Mouse (Mus musculus) stomach, embryonic 16.5 days (tissue): Measurements from ENCODE around the gene Podnl1. TPM values are rescaled to one million over a fixed set of nuclear protein-coding genes. Genes with fewer than 3 reads are reported as not detected.

ENCODE experiments used
- ATAC-seq: fragments of 200-750 bp; cut with Nextera tagmentation; 2 replicates; pipeline ENCODE4 v1.8.0; 2017; ENCODE audit warnings: moderate number of reproducible peaks, moderate TSS enrichment; ENCODE audit not compliant: insufficient read depth, low FRiP score
- H3K27ac ChIP-seq: fragments of 300-500 bp; sonication (generic); 2 replicates; pipeline ENCODE4 v1.5.1; 2014; ENCODE audit warnings: low read length
- H3K27me3 ChIP-seq: fragments of 300-500 bp; sonication (generic); 2 replicates; pipeline ENCODE4 v1.6.1; 2014; ENCODE audit warnings: low read length, control low read depth, mixed read lengths; ENCODE audit not compliant: control insufficient read depth, insufficient read depth
- H3K36me3 ChIP-seq: fragments of 300-500 bp; sonication (generic); 2 replicates; pipeline ENCODE4 v1.6.1; 2014; ENCODE audit warnings: low read length; ENCODE audit not compliant: control insufficient read depth, insufficient read depth
- H3K4me1 ChIP-seq: fragments of 300-500 bp; sonication (generic); 2 replicates; pipeline ENCODE4 v1.6.1; 2014; ENCODE audit warnings: low read length, control low read depth, mixed read lengths; ENCODE audit not compliant: control insufficient read depth, insufficient read depth
- H3K4me2 ChIP-seq: fragments of 300-500 bp; sonication (generic); 2 replicates; pipeline ENCODE4 v1.6.1; 2014; ENCODE audit warnings: low read depth, low read length, mixed read lengths
- H3K4me3 ChIP-seq: fragments of 300-500 bp; sonication (generic); replicated peaks from 2 replicates; pipeline ENCODE4 v1.5.1; 2014; ENCODE audit warnings: mild to moderate bottlenecking, low read length
- H3K9ac ChIP-seq: fragments of 300-500 bp; sonication (generic); 2 replicates; pipeline ENCODE4 v1.6.1; 2014; ENCODE audit warnings: low read length
- H3K9me3 ChIP-seq: fragments of 300-500 bp; sonication (generic); replicated peaks from 2 replicates; pipeline ENCODE4 v1.6.1; 2016; ENCODE audit warnings: low read length, control low read depth; ENCODE audit not compliant: control insufficient read depth
- WGBS: fragments of 180-500 bp; shearing (Covaris S2); extraction: QIAGEN DNeasy Blood & Tissue Kit; methylation state at CpG from one replicate; pipeline ENCODE4 v1.1.7; 2014; 5-methylcytosine and 5-hydroxymethylcytosine counted together
- polyA plus RNA-seq: library from polyadenylated mRNA; unstranded; fragments of >200 nt; fragmentation: Nextera tagmentation; extraction: Ambion mirVana; gene quantifications from 2 replicates; pipeline ENCODE4 v1.2.1, GENCODE M21; 2015

Gene Podnl1
- polyA plus RNA-seq, 1 experiment from 2014 or later, result 0.25 TPM

GRCm38 (mm10) chr8:84090585-84090984 is 35.2 kb upstream of the Podnl1 start:
- no peaks in the 10 kb centered on the region for H3K4me1 ChIP-seq
- H3K9ac ChIP-seq, result no peak overlapping the region
- 88% methylated on average over 8 of the region's 8 CpGs for WGBS
- H3K27ac ChIP-seq, result no peak overlapping the region
- H3K27me3 ChIP-seq, result no peaks in the 10 kb centered on the region
- no peak overlapping the region for H3K4me2 ChIP-seq
- H3K4me3 ChIP-seq, result no peak overlapping the region
- peaks cover 16% of the 10 kb centered on the region; the same call in 1 of the 2 replicates for H3K36me3 ChIP-seq
- no peaks in the 10 kb centered on the region for H3K9me3 ChIP-seq
- ATAC-seq, result no peak

GRCm38 (mm10) chr8:84096061-84096460 is 29.7 kb upstream of the Podnl1 start:
- no peak overlapping the region for H3K4me2 ChIP-seq
- no peaks in the 10 kb centered on the region for H3K9me3 ChIP-seq
- peak overlapping the region; percentile 19; the same call in 1 of the 2 replicates for H3K9ac ChIP-seq
- peaks cover 32% of the 10 kb centered on the region for H3K36me3 ChIP-seq
- ATAC-seq, result peak; percentile 8; the same call in 1 of the 2 replicates
- no peaks in the 10 kb centered on the region for H3K4me1 ChIP-seq
- H3K27ac ChIP-seq, result no peak overlapping the region
- H3K4me3 ChIP-seq, result no peak overlapping the region
- 61% methylated on average over 8 of the region's 8 CpGs for WGBS
- H3K27me3 ChIP-seq, result no peaks in the 10 kb centered on the region

- ATAC-seq, result no peak
- no peak overlapping the region for H3K27ac ChIP-seq
- no peaks in the 10 kb centered on the region for H3K9me3 ChIP-seq
Observed at GRCm38 (mm10) chr8:84098376-84098775, 27.4 kb upstream of the Podnl1 start.

DNA sequence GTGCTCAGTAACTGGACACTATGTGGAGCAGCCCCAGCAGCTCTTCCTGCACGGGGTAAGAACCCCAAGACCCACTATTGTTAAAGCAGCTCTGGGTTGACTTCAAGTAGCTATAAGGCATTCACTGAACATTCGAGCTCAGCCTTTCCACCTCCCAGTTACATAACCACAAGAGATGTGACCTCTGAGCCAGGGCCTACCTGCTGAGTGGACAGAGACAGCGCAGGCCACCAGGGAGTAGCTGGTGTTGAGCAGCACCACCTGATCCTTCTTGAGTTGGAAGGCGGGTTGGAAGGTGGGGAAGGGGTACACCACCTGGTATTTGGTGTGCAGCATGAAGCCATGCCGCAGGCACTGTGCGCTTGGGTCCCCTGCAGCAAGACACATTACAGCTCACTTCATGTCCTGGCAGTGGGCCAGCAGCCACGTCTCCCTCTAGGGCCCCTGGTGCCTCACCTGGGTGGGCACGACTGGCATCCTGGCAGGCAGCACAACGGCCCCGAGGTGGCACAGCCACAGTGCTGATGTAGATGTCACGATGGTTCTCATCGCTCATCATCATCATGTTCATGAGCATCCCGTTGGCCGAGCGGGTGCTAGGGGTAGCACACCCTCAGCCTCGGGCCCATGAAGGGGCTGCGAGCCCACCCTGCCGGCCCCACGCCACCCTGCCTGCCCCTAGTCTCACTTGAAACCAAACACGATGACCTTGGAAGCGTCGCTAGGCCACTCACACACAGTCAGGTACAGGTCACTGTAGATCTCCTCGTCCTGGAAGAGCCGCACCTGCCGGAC is 24.1 kb upstream of the Podnl1 start:
- H3K27me3 ChIP-seq, result no peaks in the 10 kb centered on the region
- no peaks in the 10 kb centered on the region for H3K9me3 ChIP-seq
- H3K4me2 ChIP-seq, result no peak overlapping the region
- 91% methylated on average over 25 of the region's 25 CpGs for WGBS
- H3K4me3 ChIP-seq, result no peak overlapping the region
- H3K9ac ChIP-seq, result no peak overlapping the region
- no peak for ATAC-seq
- peaks cover 29% of the 10 kb centered on the region for H3K36me3 ChIP-seq
- peaks cover 21% of the 10 kb centered on the region for H3K4me1 ChIP-seq
- no peak overlapping the region for H3K27ac ChIP-seq

More at GRCm38 (mm10) chr8:84098376-84098775, 27.4 kb upstream of the Podnl1 start:
- 96% methylated on average over 7 of the region's 7 CpGs for WGBS
- Histone ChIP-seq H3K4me2 (no peak overlapping the region), H3K36me3 (peaks cover 37% of the 10 kb centered on the region), H3K4me3 (no peak overlapping the region), H3K27me3 (no peaks in the 10 kb centered on the region), H3K9ac (no peak overlapping the region), H3K4me1 (peaks cover 10% of the 10 kb centered on the region)

DNA sequence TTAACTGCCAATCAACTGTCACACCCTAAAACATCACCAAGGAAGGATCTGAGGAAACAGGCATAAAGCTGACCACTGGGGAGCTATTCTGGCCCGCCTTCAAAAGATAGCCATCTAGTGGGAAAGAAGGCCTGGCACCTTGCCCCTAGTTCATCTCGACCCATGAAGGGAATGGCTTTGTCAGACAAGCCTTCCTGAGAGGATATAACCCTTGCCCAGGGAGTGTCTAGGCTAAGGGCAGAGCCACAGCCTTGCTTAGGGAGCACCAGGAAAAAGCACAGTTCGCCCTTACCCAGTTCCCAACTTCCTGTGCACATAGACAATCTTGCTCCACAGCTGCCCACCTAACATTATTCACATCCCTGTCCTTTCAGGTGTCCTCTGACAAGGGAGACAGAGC is 22.2 kb upstream of the Podnl1 start:
- ATAC-seq, result no peak
- 0 out of 2 replicates have a peak overlapping the region, but pooled peaks have one; percentile 82 for H3K27ac ChIP-seq
- H3K4me3 ChIP-seq, result peak overlapping the region; percentile 74
- H3K9me3 ChIP-seq, result no peaks in the 10 kb centered on the region
- 34% methylated on average over 3 of the region's 3 CpGs for WGBS
- peaks cover 11% of the 10 kb centered on the region; the same call in 1 of the 2 replicates for H3K36me3 ChIP-seq
- H3K27me3 ChIP-seq, result no peaks in the 10 kb centered on the region
- peak overlapping the region; percentile 78 for H3K4me2 ChIP-seq
- H3K4me1 ChIP-seq, result peaks cover 21% of the 10 kb centered on the region
- peak overlapping the region; percentile 88 for H3K9ac ChIP-seq

- Histone ChIP-seq H3K27ac (peak overlapping the region; percentile 82), H3K9ac (peak overlapping the region; percentile 88), H3K4me3 (peak overlapping the region; percentile 74), H3K9me3 (no peaks in the 10 kb centered on the region), H3K4me2 (peak overlapping the region; percentile 78), H3K36me3 (peaks cover 9% of the 10 kb centered on the region; the same call in 1 of the 2 replicates), H3K4me1 (peaks cover 21% of the 10 kb centered on the region), H3K27me3 (no peaks in the 10 kb centered on the region)
- under 1% methylated on average over 21 of the region's 29 CpGs for WGBS
- ATAC-seq, result peak; percentile 79
Observed at GRCm38 (mm10) chr8:84104221-84104620, 21.6 kb upstream of the Podnl1 start.

GRCm38 (mm10) chr8:84104697-84105609 is 20.8 kb upstream of the Podnl1 start, which contains the start of gene Dcaf15:
Gene Dcaf15, minus strand, starts transcription at chr8:84104768.
- H3K4me3 ChIP-seq, result peak within 1 kb of the TSS; percentile 74
- peak within 1 kb of the TSS; percentile 78 for H3K4me2 ChIP-seq
- H3K9ac ChIP-seq, result peak within 1 kb of the TSS; percentile 88
- WGBS, result 7% methylated on average over 42 of the region's 42 CpGs
- peak; percentile 97 for ATAC-seq
- H3K27me3 ChIP-seq, result no peaks in the 10 kb centered on the region
- H3K36me3 ChIP-seq, result peaks cover 9% of the 10 kb centered on the region; the same call in 1 of the 2 replicates
- H3K9me3 ChIP-seq, result no peaks in the 10 kb centered on the region
- H3K27ac ChIP-seq, result peak within 1 kb of the TSS; percentile 82
- peaks cover 21% of the 10 kb centered on the region for H3K4me1 ChIP-seq

- Histone ChIP-seq H3K27ac (no peak overlapping the region), H3K4me2 (no peak overlapping the region), H3K4me3 (no peak overlapping the region), H3K9ac (no peak overlapping the region), H3K27me3 (no peaks in the 10 kb centered on the region), H3K9me3 (no peaks in the 10 kb centered on the region), H3K4me1 (peaks cover 21% of the 10 kb centered on the region), H3K36me3 (peaks cover 9% of the 10 kb centered on the region; the same call in 1 of the 2 replicates)
- ATAC-seq, result no peak
- WGBS, result 81% methylated on average over 2 of the region's 2 CpGs
Observed at GRCm38 (mm10) chr8:84105676-84106075, 20.1 kb upstream of the Podnl1 start.
